Mouse (Mus musculus) heart, postnatal 4 days (tissue): Measurements from ENCODE around the gene Chpf. TPM values are rescaled to one million over a fixed set of nuclear protein-coding genes. Genes with fewer than 3 reads are reported as not detected.

Source experiments
- DNase-seq: peaks from one replicate; pipeline ENCODE4 v3.0.0; 2021
- total RNA-seq, 2 experiments: library from RNA; stranded (reverse); gene quantifications; 2 replicates each; pipeline ENCODE4 v1.2.3; 2021

Gene Chpf
- 10 to 100 TPM; 38.0 to 38.7 TPM for total RNA-seq

DNA sequence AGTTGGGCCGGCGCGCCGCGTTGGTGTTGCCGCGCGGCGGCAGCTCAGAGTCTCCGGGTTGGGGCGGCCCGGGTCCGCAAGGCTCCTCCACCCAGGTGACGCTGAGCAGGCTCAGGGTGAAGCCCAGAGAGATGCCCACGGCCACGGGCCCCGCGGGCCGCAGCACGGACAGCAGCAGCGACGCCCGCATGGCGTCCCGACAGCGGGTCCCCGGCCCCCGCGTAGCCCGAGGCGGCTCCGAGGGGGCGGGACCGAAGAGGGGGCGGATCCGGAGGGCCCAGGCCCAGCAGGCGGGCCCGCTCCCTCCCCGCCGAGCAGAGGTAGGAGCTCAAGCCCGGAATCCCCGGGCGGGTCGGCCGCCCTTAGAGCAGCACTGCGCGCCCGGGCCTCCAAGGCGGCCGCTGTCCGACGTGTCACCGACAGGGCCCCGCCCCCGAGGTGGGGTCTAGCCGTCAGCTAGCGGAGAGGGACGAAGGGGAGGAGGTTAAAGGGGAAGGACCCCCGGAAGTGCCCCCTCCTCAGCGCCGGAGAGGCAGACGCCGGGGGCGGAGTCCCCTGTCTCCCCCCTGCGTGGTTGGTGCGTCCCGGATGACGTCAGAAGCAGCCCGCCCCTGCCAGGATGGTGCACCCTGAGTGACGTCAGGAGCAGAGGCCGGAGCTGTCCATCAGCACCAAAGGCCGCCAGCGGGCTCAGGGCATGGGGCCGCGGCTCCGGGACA is at the start of gene Chpf, which contains the start of gene Tmem198:
Gene Chpf, minus strand, starts transcription at position 392 of the 719 bp plus-strand sequence.
Gene Tmem198, plus strand, starts transcription at position 617 of the 719 bp plus-strand sequence.
- peak; percentile 98 for DNase-seq

DNA sequence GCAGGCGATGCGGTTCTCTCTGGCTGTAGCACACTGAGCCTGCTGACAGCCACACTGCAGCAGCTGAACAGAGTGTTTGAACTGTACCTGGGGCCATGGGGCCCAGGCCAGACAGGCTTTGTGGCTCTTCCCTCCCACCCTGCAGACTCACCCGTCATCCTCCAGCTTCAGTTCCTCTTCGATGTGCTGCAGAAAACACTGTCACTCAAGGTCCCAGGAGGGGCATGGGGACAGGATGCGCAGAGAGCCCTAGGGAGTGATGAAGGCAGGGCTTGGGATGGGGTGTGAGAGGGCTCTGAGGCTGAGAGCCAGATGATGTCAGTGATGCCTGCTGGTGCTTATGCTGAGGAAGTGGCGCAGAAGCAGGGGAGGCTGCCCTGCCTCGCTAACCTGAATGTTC is 45.6 kb upstream of the Chpf start:
- DNase-seq = peak; percentile 27

DNA sequence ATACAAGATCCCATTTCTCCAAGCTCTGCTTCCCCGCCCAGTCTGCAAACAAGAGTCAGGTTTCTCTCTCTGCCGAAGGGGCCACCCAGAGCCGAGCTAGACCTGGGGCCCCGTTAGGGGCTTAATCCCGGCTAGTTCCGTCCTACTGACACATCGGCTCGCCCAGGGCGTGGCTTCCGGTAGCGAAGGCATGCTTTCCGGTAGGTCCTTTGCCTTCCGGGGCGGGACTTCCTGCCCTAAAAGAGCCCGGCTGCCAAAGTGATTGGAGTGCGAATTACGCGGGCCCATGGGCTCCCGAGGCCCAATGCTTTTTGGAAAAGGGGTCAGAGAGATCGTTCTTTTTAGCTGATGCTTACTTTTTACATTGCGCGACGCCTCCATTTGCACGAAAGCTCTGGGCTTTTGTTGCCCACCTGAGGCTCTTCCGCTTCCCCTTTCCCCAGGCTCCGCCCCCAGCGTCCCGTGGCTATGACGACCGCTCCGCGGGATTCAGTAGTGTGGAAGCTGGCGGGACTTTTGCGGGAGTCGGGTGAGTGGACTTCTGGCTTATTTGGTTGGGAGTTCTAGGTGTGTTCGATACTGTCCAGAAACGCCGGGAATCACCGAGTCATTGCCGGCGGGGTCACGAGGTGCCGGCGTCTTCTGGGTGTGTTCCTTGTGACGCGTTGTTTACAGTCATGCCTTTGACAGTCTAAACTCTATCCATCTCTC is 42.4 kb upstream of the Chpf start, which contains the start of gene Stk11ip:
Gene Stk11ip, plus strand, starts transcription at position 209 of the 711 bp plus-strand sequence.
- peak; percentile 95 for DNase-seq

DNA sequence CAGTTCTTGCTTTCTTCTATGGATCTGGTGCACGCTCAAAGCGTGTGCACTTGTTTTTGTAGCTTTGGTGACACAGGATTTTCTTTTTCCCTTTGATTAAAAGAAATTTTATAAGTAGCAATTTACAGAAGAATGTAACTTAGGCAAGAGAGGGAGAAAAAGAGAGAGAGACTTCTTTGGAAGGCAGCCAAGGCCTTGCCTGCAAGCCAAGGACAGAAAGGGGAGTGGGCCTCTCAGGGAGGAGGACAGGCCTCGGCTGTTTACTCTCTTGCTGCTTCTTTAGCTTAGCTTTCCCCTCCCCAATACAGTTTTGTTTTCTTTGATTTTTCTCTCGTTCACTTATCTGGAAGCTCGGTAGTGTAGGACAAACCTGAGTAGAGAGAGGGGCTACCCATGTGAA is 40.5 kb upstream of the Chpf start:
- peak; percentile 29 for DNase-seq

DNA sequence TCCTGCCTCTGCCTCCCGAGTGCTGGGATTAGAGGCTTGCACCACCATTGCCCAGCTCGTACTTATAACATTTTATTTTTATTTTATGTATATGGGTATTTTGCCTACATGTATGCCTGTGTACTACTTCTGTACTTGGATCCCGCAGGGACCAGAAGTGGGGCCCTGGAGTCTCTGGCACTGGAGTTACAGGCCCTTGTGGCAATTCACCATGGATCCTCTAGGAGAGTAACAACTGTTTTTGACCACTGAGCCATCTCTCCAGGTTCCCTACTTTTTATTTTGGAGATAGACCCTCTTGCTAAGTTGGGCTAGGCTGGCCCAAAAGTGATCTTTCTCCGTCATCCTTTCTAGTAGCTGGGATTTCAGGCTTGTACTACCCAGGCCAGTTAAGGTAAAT is 39.3 kb upstream of the Chpf start:
- no peak for DNase-seq

DNA sequence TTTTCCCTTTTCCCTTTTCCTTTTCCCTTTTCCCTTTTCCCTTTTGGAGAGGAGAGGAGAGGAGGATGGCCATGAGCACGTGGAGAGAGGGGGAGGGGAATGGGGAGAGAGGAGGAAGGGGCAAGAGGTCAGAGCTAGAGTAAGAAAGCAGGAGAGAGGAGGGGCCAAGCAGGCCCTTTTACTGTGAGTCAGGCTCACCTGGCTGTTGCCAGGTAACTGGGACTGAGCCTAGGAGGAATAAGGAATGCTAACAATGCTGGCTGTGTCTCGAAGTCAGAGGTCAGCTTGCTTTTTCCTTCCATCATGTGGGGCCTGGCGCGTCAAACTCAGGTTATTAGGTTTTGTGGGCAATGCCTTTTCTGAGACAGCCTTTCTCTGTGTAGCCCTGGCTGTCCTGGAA is 38.9 kb upstream of the Chpf start:
- DNase-seq = no peak

DNA sequence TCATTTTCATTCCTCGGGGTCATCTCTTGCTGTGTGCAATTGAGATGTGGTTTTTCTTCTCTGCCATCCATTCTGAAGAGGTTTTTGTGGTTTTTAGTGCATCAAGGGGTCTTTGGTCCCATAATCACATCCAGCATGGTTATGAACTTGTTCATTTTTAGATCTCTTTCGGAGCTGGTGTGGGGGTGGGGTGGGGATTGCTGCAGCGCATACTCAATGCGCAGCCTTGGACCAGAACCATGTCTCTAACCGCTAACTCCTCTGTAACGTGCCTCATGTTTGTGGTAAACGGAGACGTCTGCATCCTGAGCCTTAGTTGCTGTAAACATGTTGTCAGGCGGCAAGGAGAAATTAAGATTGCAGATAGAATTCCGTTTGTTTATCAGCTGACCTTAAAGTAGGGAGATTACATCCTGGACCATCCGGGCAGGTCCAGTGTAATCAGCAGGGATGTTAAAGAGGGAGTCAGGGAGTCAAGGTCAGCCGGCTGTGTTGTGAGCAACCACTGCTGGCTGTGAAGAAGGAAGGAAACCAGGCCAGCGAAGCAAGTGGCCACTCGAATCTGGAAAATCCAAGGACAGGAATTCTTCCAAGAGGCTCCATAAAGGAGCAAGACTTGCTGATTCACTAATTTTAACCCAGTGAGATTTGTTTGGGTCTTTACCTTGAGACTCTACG is 37.7 kb upstream of the Chpf start:
- DNase-seq = peak; percentile 23

DNA sequence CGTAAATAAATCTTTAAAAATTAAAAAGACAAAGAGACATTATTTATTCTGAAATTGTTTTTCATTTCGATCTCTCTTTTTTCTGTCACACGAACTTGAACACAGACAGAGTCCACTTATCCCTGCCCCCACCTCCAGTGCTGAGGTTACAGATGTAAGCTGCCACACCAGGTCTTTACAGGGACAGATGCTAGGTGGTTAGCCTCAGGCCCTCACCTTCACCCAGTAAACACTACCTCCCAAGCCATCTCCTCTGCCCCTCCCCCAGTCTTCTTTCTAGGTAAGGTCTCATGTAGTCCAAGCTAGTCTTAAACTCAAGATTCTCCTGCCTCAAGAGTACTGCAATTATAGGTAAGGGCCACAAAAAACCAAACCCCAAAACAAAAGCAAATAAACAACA is 33.4 kb upstream of the Chpf start:
- no peak for DNase-seq

DNA sequence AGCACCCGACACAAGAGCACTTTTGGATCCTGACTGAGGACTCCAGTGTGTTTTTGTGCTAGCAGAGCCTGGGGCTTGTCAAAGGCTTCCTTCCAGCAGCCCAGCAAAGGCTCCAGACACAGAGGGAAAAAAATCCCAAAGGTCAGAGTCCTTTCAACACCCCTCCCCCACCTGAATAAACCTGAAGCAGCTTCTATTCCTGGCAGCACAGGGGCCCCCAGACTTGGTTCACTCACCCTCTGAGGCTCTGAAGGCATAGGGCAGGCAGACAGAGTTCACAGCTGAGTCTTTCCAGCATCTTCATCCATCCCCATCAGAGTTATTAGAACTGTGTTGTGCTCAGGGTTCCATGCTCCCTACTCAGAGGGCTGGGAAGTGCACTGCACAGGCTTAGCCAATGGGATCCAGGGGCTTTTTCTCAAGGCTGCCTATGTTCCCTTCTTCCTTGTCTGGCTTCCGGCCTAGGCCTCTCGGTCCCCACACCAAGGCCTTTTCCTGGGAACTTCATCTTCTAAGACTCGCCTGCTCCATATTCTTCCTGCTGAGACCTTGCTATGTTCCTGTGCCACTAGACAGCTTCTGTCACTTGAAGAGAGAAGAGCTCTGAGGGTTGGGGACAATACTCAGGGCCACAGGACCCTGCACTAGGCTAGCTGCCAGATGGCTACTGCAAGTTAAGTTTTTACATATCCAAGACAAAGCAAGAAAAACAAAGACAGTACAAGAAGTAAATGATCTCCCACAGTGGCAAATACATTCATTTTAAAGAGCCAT is 32.5 kb upstream of the Chpf start:
- DNase-seq = peak; percentile 51

DNA sequence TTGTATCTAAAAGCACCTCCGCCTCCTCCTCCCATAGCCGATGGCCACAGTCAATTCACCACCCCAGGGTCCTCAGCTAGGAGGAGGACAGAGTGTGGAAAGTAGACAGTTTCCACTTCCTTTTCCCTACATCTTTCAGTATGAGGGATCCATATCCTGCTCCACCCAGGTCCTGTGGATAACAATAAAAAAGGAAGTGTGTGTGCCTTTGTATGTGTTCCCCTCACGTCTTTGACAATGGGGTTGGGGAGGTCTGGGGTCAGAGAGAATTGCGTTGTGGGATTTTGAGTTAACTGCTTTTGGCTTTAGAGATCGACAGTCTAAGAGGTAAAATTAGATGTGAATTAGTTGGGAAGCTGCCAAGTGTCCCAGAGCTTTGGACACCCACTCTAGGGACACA is 31.0 kb upstream of the Chpf start:
- peak; percentile 30 for DNase-seq

DNA sequence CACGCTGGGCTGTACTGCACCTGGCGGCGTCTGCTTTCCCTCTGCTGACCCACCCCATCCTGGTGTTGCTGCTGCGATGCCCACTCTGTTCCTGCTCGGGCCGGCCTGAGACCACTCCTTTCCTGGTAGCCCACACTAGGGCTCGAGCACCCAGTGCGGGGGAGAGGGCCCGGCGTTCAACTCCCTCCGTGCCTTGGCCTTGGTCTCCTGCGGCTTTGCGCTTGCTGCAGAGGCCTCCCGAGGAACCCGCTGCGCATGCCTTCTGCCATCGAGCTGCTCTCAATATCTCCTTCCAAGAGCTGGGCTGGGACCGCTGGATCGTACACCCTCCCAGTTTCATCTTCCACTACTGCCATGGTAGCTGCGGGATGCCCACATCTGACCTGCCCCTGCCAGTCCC is 30.5 kb upstream of the Chpf start:
- DNase-seq = no peak

DNA sequence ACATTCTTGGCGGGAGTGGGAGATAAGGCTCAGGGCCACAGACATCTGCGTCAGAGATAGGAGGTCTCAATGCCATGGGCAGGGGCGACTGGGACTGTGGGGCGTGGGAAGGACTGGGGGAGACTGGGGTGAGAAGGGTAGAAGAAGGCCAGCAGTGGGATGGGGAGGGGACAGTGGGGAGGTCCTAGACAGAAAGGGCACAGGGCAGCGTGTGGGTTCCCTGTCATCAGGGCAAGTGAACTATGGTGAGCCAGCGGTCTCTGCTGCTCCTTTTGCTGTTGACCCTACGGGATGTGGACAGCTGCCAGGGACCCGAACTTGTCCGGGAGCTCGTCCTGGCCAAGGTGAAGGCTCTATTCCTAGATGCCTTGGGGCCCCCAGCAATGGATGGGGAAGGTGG is 27.9 kb upstream of the Chpf start, which contains the start of gene Inha:
Gene Inha, plus strand, starts transcription at position 72 of the 400 bp plus-strand sequence.
- DNase-seq = peak; percentile 52

DNA sequence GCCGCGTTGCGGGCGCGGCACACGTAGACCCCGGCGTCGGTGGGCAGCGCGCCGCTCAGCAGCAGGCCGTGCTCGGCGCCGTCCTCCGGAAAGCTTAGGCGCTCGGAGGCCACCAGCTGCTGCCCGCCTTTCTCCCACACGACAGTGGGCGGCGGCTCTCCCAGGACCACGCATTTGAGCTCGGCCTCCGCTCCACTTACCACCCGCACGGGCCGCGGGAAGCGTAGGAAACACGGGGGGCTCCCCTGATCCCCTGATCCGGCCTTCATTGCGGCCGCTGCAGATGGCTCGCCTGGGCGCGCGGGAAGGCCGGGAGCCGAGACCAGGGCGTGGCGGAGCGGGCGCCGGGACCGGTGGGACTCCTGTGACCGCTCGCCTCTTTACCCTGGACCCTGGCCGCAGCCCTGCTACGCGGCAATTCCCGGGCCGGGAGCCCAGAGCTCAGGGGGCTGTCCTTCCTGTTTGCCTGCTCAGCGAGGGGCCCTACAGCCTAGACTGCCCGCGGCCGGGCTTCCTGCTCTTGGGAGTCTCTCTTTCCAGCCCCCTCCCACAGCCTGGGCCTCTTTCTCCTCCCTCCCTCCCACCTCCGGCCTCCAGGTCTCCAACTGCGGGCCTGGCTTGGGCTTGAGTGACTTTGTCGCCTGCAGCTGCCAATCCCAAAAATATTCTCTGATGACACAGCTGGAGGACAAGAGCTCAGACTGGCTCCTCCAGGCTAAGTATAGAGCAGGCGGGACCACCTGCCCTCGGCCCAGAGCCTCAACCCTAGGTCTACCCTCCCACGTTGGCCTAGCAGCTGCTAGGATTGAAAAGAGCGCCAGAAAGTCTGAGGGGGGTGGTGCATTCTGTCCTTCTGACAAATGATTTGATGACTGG is 27.1 kb upstream of the Chpf start, which contains the start of gene Obsl1:
Gene Obsl1, minus strand, starts transcription at position 497 of the 876 bp plus-strand sequence.
- peak; percentile 92 for DNase-seq

DNA sequence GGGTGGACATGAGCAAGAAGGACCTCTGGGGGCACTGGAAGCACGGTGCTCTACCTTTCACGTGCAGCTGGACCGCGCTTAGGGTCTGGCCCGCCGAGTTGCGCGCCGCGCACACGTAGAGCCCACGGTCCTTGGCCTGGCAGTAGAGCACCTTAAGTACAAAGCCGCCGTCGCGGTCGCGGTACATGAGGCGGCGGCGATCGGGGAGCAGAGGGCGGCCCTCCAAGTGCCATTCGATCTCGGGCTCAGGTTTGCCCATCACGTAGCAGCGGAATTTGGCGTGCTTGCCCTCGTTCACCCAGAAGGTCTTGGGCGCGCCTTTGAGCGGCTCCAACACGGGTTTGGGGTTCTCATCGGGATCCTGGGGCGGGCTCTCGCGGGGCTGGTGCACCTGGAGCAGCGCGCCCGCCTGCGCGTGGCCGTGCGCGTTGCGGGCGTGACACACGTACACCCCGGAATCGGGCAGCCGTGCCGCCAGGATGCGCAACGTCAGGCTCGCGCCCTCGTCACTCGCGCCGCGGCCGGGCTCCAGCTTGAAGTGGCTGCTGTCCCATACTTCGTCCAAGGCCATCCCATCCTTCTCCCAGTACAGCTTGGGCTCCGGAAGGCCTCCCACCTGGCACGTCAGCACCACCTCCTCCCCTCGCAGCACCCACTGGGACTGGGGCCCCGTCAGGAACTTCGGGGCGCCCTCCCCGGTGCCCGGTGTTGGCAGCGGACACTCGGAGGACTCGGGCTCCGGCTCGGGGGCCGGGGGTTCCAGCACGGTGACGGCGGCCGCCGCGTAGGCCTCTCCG is 26.2 kb upstream of the Chpf start:
- DNase-seq = peak; percentile 80

DNA sequence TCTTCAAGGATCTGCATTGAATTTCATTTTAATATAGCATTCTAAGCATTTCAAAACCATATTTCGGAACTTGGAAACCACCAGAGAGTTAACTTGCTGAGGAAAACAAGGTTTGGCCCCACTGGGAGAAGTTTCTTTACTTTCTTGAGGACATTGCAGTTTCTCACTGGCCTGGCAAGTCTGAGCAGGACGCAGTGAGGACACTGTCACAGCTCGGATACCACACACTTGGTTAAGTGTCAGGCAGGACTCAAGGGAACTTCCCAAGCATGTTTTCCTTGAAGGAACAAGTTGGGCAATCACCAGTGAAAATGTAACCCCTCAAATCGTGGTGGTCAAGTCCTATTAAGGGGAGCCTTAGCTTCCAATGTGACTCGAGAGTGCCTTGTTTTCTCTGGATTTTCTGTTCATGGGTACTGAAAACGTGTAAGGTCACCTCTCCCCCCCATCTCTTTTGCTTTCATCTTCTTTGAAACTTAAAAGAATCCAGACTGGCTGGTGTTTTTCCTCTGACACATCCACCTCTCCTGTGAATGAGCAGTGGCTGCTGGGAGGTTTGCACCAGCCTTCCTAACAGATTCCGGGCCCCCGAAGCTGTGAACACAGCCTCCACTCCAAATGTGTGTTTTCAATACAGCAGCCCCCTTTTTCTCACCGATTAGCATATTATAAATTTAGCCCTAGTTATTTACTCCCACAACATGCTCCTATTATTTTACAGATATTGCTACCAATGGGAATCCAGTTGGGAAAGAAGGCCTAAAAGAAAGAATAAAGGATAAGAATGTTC is 25.3 kb upstream of the Chpf start:
- DNase-seq = no peak

DNA sequence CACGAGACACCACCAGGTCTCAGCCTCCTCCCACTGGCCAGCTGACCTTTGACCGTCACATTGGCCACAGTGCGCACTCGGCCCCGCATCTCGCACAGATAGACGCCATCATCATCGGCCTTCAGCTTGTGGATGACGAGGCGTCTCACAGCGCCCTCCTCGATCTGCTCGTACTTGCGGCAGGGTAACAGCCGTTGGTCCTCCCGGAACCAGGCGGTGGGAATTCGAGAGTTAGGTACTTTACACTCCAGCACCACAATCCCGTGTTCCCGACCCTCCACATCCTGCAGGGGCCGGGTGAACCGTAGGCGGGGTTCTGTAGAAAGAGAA is 24.5 kb upstream of the Chpf start:
- DNase-seq = no peak

DNA sequence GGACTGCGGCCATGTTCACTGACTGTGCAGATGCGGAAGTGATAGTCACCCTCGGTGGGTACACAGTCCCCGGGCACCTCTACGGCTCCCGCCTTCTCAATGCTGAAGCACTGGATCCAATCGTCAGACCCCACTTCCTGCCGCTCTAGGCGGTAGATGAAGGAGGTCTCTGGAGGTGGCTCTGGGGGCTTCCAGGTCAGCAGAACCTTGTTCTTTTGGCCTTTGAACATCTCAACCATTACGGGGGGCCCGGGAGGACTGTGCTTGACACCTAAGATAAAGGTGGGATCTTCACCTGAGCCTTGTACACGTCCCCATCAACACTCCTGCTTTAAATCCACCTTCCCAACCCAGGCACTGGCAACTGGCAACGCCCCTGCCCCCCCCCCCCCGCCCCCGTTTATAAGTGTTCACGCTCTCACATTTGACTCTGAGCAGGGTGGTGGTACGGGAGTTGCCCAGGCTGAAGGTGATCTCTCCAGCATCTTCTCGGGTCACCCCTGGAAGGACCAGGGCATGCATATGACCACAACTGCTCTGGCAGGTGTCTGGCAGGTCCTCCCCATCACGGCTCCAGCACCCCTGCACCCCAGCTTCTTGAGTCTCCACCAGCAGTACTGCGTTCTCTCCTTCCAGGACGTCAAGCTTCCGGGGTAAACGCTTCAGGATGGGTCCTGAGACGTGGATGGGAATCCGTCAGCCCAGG is 24.0 kb upstream of the Chpf start:
- no peak for DNase-seq

DNA sequence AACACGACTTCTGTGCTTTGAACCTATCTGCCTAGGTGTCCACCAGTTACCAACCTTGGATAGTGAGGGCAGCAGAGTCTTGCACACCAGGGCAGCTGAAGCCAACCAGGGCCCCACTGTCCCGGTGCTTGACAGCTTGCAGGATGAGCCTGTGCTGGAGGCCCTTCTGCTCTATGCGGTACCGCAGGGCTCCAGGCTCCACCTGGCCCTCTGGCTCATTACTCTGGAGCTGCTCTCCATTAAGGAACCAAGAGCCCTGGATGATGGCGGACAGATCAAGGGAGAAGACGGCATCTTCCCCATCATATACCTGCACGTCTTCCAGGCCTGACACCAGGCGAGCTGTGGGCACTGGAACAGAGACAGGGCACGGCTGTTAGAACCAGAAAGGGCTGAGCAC is 22.8 kb upstream of the Chpf start:
- DNase-seq = no peak

DNA sequence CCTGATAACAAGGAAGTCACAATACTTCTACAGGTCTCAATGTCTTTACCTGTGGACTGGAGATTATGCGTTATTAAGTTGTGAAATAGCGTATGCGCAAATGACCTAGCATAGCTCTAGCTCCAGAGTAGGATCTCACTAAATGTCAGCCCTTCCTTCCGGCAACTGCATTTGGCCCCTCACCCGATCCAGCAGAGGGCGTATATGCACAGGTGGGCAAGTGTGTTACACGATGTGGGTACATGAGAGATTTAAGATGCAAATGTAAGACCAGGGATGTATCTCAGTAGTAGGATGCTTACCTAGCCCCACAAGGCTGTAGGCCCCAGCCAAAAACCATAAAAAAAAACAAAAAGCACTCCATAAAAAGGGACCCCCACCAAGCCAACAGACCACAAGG is 20.3 kb upstream of the Chpf start:
- DNase-seq = no peak
